Mouse (Mus musculus): Measurements from ENCODE around the gene Hrct1. TPM values are rescaled to one million over a fixed set of nuclear protein-coding genes. Genes with fewer than 3 reads are reported as not detected.
A peak's percentile ranks its signal among the peaks of the same experiment; 100 is the strongest.

The Hrct1 gene
- 1 to 10 TPM; 4.5 to 6.1 TPM for total RNA-seq (2021)

DNA sequence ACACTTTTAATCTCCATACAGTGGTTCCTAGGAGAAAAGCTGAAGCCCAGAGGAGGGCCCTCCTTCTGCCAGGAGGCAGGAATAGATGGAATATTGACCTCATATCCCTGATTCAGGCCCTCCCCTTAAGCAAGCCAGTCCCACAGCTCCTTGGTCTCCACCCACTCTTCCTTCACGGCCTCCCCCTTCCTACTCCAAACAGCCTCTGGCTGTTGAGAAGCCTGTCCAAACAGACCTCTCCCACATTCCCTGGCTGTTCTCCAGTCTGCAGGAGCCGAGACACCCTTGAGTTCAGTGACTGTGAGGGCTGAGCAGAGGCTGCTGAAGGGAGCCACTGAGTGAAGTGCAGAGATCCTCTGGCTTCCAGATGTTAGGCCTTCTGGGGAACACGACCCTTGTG lies at the start of gene Hrct1:
Gene Hrct1 (plus strand): TSS at position 194 of the 400 bp plus-strand sequence.
- DNase-seq = peak; percentile 89 to 90
- intact Hi-C loops (cut with DNase I) = no loop called here

DNA sequence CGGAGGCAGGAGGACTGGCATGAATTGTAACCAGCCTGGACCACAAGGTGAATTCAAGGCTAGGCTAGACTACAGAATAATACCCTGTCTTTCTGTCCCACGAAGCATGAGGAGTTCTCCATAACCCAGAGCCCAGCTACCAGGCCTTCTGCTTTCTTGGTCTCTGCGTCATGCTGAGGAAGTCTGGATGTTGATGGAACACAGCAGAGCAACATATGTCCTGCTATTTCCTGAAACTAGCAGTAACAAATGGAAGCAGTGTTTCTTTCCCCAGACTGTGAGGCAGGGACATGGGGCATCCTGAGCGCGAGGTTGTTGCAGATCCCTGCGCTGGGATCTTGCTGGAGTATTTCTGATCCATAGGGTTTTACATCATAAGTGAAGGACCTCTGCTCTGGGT lies 48.4 kb upstream of the Hrct1 start:
- intact Hi-C loops (cut with DNase I) = no loop called here
- no peak for DNase-seq

DNA sequence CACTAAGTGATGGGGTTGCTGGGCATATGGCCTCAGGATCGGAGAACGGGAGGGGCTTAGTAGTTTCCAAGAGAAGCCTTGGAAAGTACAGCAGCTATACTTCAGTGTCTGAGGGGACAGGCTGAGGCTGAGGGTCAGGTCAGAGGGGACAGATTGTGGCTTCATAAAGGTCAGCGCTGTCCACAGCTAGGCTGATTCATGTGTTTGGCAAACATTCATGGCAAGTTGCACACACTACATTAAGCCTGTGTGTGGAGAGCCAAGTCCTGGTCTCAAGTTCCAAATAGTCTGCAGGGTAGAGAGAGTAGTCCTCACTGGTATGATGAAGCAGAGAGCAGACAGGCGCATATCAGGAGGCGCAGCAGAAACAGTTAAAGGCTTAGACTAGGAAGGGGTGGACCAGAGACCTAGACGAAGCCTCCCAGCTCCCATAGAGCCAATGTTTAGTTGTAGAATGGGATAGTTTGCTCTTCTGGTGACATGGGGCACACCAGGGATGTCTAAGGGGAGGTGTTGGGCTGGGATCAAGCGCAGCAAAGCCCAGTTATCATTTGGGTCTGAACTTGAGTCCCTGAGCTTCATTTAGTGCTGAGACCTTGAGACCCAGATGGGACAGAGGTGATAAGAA lies 47.5 kb upstream of the Hrct1 start:
- peak; percentile 24 to 31 for DNase-seq
- intact Hi-C loops (cut with DNase I) = no loop called here

DNA sequence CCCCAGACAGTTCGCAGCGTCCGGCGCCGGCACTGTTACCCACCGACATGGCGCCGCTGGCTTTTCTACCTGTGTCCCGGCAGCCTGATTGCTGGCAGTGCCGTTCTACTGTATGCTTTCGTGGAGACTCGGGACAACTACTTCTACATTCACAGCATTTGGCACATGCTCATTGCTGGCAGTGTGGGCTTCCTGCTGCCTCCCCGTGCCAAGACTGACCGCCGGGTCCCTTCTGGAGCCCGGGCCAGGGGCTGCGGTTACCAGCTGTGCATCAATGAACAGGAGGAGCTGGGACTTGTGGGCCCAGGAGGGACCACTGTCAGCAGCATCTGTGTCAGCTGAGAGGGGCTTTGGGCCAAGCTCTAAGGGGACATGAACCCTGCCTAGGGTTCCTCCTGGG lies 37.0 kb upstream of the Hrct1 start:
- intact Hi-C loops (cut with DNase I) = no loop called here
- DNase-seq = no peak

DNA sequence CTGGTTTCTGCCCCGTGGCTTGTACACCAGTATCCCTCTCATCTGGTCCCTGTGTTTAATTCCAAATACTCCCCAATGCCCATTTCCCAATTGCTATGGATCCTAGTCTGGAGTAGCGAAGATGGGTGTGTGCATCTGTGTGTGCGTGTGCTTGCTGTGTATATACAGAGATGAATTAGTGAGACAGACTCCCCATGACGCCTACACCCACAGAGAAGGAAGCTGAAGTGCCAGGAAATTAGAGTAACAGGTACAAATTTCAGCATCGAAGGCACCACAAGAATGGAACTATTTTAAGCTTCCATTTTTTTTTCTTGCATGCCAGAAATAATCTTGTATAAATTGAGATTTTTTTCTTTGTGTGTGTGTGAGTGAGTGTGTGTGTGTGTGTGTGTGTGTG lies 36.0 kb upstream of the Hrct1 start:
- intact Hi-C loops (cut with DNase I) = no loop called here
- DNase-seq = no peak

DNA sequence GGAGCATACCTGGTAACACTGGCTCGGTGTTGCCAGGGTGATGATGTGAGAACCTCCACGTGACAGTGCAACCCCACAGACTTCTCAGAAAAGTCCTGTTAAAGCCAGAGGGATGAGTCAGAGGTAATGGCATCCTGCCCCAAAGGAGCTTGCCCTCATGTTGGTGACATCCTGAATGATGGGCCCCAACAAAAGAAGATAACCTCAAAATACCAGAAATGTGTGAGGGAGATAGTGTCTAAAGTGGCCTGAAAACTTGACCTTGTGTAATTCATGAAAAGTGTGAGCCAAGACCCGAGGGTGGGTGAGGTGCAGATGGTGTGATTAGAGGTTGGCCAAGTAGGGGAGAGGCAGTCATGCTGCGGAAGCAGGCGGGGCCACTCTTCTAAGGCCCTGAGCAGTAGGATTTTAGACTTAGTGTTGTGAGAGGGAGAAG lies 33.2 kb upstream of the Hrct1 start:
- intact Hi-C loops (cut with DNase I) = no loop called here
- peak; percentile 48 to 51 for DNase-seq

DNA sequence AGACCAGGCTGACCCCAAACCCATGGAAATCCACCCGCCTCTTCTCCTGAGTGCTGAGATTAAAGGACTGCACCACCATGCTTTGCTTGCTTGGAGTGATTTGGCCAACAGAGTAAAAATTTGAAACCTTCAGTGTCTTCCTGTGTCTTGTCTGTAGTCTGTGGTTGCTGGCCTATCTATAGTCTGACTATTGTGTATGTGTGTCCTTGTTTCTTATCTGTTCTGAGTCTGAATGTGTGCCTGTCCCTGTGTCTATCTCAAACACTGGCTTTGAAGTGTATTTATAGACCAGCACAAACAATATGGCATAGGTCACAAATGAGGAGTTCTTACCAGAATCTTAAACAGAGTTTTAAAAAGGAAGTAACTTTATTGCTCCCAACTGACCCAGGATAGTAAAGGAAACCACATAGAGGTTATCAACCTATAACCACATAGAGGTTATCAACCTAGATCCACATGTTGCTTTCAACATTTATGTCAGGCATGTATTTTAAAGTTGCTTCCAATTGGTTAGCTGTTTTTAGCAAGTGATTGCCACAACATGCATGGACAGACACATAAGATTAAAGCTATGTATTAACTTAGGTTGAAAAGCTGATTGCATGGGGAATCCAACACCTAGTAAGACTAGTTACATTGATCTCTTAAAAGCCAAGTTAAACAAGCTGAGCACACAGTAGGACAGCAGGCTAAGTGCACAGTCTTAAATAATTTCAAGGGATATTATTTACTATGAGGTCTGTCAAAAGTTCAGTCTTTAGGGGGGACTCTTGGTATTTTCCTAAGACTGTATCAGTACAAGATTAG lies 32.3 kb upstream of the Hrct1 start:
- intact Hi-C loops (cut with DNase I) = no loop called here
- DNase-seq = no peak

DNA sequence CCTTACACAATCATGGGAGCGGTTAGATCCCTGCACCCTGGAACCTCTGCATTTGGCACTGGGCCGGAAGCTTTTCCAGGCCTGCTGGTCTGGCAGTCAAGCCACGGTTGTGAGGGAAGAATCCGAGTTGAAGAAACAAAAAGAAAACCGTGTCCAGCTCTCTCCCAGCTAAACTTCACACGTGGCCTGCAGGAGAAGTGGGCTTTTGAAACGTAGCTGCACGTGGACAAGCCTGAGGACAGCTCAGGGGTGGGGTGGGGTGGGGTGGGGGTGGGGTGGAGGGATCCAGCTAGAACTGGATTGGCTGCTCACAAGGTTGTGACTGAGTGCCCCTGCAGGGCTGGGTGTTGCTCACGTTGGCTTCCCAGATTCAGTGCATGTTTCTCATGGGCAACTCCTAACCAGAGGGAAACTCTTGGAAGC lies 31.7 kb upstream of the Hrct1 start:
- DNase-seq = peak; percentile 46 to 61
- intact Hi-C loops (cut with DNase I) = no loop called here

DNA sequence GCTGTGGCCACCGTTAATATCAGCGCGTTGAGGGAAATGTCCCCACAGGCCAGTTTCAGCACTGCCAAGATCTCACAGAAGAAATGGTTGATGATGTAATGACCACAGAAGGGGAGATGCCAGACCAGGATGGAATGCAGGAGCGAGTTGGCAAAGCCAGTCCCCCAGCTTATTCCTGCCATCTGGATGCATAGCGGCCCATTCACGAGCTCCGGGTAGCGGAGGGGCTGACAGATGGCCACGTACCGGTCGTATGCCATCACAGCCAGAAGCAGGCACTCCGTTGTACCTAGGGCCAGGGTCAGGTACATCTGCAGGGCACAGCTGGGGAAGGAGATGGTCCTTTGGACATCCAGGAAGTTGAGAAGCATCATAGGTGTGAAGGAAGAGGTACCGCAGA lies 30.4 kb upstream of the Hrct1 start:
- DNase-seq = no peak
- intact Hi-C loops (cut with DNase I) = no loop called here

DNA sequence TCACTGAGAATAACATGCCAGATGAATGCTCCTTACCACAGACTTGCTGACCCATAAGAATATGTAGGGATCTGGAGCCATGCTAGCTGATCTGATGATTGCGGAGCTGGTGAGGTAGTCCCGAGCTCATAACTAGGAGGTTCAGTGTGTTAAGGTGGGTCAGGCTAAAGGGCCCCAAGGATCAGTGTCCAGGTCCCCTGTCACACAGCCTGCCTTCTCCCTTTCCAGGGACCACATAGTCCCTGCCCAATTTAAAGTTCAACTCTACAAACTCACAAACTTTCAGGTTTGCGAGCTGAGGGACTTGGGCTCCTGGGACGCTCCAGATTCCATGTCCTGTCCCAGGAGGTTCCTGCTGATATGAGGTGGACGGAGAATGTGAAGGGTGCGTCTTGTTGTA lies 26.3 kb upstream of the Hrct1 start, which contains the start of gene Olfr70:
Gene Olfr70 (minus strand): TSS at position 101 of the 400 bp plus-strand sequence.
- intact Hi-C loops (cut with DNase I) = no loop called here
- no peak for DNase-seq

DNA sequence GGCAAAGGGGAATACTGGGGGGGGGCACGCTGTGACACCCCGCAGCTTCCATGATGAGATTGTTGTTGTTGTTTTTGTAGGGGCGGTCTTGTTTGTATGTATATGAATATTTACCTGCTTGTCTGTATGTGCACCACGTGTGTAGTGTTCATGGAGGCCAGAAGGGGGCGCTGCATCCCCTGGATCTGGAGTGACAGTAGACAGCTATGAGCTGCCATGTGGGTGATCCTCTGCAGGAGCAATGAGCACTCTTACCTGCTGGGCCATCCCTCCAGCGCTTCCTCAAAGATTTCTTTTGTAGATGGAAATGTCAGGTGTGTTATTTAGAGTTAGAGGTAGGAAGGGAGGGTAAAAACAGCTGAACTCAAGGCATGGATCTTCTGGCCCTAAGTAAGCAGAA lies 23.5 kb upstream of the Hrct1 start:
- intact Hi-C loops (cut with DNase I) = no loop called here

DNA sequence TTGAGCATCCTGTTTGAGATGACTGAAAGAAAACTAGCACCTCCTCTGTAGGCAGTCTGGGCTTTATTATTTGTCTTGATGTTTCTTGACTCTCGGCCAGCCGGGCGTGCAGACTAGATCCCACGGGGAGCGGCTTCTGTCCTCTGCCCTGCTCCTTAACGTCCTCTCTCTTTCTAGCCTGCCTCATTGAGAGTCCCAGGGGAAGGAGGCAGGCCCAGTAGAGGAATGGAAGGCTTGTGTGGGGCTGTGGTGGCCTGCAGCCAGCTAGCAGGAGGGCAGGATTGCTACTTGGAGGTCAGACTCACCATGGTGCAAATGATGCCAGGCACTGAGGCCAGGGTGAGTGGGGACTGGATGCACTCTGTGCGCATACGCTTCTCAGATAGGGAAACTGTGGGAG lies 23.1 kb upstream of the Hrct1 start:
- intact Hi-C loops (cut with DNase I) = no loop called here
- DNase-seq = peak; percentile 21 to 37

More for the DNA sequence above, 23.5 kb upstream of the Hrct1 start:
- DNase-seq = no peak

DNA sequence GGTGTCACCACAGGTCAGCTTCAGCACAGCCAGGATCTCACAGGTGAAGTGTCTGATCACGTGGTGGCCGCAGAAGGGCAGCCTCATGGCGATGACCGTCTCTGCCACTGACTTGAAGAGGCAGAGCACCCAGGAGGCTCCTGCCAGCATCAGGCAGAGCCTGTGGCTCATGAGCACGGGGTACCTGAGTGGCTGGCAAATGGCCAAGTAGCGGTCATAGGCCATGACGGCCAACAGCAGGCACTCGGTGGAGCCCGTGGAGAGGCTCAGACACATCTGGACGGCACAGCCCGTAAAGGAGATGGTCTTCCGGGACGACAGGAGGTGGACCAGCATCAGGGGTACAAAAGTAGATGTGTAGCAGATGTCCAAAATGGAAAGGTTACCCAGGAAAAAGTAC lies 21.0 kb upstream of the Hrct1 start:
- intact Hi-C loops (cut with DNase I) = no loop called here
- DNase-seq = no peak

DNA sequence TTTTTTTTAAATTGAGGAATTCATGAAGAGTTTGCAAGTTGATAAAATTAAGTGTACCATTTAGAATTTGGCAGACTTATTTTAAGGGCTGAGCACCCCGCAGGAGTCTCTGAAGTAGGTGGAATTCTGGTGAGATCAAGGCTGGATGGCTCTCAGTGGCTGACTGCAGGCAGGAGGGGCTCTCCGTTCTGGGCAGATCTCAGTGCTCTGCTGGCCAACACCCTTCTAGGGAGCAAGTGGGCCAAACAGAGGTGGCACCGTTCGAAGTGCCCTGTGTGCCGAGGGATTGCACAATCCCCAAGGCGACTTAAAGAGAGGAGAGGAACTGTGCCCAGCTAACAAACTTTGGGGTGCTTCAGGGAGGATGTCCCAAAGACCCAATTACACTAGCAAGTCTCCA lies 17.1 kb upstream of the Hrct1 start, which contains the start of gene Olfr71:
Gene Olfr71 (minus strand): TSS at position 387 of the 400 bp plus-strand sequence.
- intact Hi-C loops (cut with DNase I) = loop anchor here (5.0 kb wide), 1 partner anchor 278 kb away; no protein-coding TSS in a partner anchor
- DNase-seq = no peak

DNA sequence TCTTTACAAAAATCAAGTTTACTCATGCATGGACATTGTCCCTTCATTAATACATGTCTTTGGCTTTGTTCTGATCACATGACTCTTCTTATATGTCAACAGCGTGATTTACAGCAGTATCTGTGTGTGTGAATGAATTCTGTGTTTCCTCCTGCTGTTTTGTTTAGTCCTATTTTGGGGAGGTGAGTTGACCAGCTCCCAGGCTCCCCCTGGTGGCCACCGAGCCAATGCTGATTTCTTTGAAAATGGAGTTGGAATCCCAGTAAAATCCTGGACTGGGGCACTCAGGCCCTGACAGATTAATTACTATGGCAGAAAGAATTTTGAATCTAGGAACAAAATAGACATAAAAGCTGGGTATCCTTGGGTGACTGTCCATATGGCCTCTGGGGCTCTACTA lies 15.2 kb upstream of the Hrct1 start:
- intact Hi-C loops (cut with DNase I) = loop anchor here (1.0 to 5.0 kb wide), 3 partner anchors 40 to 280 kb away; no protein-coding TSS in a partner anchor
- DNase-seq = peak; percentile 80 to 92

DNA sequence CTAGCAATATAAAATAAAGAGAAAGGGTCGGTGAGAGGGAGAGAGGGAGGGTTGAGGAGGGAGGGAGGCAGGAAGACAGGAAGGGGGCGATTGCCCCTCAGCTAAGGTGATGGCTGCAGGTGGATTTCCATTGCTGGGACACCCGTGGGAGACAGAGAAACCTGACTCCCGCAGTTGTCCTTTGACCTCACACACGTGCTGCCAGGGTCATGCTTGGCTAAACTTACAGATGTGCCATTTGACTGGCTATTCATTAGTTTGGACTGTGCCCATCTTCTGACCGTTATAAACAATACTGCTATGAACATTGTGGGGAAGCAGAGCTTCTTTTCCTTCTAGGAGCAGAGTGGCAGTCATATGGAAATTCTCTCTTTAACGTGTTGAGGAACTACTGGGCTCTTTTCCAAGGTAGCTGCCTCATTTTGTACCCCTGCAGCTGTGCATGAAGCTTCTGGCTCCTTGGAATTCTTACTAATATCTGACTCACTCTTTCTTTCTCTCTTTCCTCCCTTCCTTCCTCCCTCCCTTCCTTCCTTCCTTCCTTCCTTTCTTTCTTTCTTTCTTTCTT lies 13.3 kb upstream of the Hrct1 start:
- intact Hi-C loops (cut with DNase I) = loop anchor here (5.0 kb wide), 1 partner anchor 281 kb away; no protein-coding TSS in a partner anchor
- DNase-seq = no peak

DNA sequence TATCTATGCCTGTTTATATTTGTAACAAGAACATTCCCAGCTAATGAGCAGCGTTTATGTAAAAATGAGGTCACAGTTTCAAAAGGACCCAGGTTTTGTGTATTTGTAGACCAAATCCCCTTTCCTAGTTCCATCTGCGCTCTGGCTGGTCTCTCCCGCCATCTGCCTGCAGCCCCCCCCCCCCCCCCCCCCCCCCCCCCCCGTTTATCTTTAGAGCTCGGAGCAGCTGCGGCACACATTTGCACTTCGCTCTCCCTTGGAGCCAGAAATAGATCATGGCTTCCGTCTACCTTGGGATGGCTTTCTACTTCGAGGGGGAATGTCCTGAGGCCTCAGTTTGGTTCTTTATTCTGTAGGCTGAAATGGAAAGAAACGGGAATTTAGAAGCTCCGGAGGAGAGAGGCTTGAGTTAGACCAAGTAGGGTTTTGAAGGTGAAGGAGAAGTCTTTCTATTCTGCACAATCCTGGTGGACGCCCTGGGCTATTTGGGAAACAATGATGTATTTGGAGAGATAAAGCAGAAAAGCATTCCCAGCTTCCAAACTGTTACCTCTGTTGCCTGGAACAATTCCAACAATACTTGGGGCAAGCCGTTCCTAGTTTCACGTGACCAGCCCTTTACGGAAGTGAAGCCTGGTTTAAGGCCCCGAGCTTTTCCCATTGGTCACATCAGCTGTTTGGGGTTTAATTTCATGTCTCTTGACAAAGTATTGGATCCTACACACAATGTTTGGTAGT lies 6.3 kb upstream of the Hrct1 start:
- DNase-seq = no peak
- intact Hi-C loops (cut with DNase I) = no loop called here

DNA sequence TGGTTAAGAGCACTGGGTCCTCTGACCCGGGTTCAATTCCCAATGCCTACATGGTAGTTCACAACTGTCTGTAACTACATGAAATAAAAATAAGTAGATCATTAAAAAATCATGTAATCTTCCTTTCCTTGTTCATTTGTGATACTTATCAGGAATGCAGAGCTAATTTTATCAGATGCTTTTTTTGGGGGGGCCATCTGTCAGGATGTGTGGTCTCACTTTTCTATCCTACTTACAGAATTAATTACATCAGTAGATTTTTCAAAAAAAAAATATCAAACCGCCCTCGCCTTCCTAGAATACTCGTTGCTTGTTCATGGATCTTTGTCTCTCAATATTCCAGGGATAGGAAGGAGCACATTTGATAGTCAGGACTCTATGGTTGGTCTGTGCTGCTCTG lies 4.8 kb upstream of the Hrct1 start:
- DNase-seq = no peak
- intact Hi-C loops (cut with DNase I) = no loop called here

DNA sequence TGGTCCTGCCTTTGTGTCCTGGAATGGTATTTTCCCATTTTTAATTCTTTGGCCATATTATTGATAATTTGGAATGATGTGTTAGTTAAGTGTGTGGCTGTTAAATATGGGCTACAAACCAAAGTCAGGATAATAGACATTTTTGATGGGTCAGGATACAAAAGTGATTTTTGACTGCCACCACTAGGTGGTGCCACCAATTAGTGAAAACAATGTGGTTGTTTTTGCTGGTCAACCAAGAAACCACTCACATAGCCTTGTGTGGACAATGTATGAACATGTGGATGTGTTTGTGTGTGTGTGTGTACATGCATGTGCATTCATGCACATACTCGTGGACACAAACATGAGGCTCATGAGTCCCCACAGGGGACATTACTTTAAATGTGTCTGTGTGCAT lies 2.2 kb upstream of the Hrct1 start:
- intact Hi-C loops (cut with DNase I) = loop anchor here (1.0 to 2.0 kb wide), 2 partner anchors 19 to 38 kb away; no protein-coding TSS in a partner anchor
- DNase-seq = peak; percentile 74 to 85

DNA sequence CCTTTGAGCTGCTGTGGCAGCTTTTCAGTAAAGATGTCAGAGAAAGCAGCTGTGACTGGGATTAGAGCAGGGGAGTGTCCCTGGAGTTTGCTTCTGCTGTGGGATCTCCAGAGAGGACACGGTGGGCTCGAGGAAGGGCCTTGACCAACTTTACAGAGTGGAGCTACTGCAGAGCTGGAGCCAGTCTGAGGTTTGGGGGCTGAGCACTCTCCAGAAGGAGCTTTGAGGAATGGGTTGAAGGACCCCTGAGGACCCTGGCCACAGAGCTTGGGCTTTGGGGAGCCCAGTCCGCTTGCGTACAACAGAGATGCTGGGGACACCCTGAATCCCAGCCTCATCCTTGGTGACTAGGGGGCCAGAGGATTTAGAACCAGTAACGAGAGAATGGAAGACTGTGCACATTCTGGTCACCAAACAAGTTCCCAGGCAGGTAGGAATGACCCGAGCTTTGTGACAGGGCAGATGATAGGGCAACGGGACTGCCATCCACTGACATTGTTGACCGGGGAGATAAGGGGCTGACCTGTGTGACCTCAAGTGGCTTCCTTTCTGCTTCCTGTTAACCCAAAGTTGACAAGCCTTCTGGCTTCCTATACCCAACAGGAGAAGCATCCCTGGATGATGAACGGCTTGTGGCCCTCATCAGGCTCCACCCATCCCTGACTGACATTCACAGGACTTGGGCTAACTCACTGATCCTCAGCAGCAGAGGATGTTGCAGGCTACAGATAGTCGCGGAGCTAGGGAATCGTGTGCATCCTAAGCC lies 577 bp upstream of the Hrct1 start:
- DNase-seq = no peak
- intact Hi-C loops (cut with DNase I) = no loop called here
